ENCODE assay signal across 17 mouse cellular contexts in the genomic region with DNA sequence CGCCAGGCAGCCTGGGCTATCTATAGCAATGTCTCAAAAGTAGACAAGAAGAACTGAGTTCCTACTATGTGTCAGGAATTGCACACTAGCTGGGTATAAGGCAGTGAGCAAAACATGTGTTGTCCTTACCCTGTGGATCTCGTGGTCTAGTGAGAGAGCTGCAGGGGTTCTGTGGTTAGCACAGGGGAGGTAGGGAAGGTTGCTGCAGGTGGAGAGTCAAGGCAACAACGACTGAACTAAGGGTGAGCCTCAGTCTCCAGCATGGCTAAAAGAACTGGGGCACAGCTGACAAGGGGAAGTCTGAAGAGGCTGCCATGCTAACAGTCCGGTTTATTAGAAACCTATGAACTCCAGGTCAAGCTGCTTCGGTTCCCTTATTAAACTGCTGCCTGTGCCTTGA. TPM values are rescaled to one million over a fixed set of nuclear protein-coding genes. Genes with fewer than 3 reads are reported as not detected.
DNase-seq lines count a peak whose midpoint lies in the region; ATAC-seq and TF ChIP-seq lines count a peak whose summit lies in the region.
"Had no signal": no experiment of that assay in that cellular context is flagged by ENCODE, and none has a peak within 500 bp of the region (broad histone marks: within the 10 kb centered on the region; RNA-seq: fewer than 3 reads in every experiment).

No protein-coding gene starts in this region.

- H3K36me3 ChIP-seq in stomach, postnatal 0 days (ENCODE audit: control insufficient read depth, insufficient read depth, low read length) = no peaks in the 10 kb centered on the region
- H3K36me3 ChIP-seq: embryonic facial prominence, embryonic 13.5 days; hindbrain, embryonic 13.5 days; midbrain, embryonic 10.5 days; midbrain, embryonic 15.5 days; neural tube, embryonic 15.5 days had no signal

- no peak overlapping the region for H3K9ac ChIP-seq in stomach, postnatal 0 days (ENCODE audit: low read length)
- H3K9ac ChIP-seq: embryonic facial prominence, embryonic 13.5 days; hindbrain, embryonic 13.5 days; liver, embryonic 14.5 days; midbrain, embryonic 15.5 days; neural tube, embryonic 15.5 days had no signal

- no peak overlapping the region for H3K27ac ChIP-seq in stomach, postnatal 0 days (replicated peaks)
- H3K27ac ChIP-seq: embryonic facial prominence, embryonic 13.5 days; hindbrain, embryonic 13.5 days; liver, embryonic 14.5 days; macrophage; midbrain, embryonic 10.5 days; midbrain, embryonic 15.5 days; neural tube, embryonic 15.5 days had no signal

- 75% methylated on average over 5 of the region's 5 CpGs for WGBS in stomach, postnatal 0 days

- H3K4me3 ChIP-seq in stomach, postnatal 0 days (ENCODE audit: low read depth, low read length) = no peak overlapping the region
- H3K4me3 ChIP-seq: embryonic facial prominence, embryonic 13.5 days; erythroblast, embryonic 14.5 days; hindbrain, embryonic 13.5 days; midbrain, embryonic 10.5 days; midbrain, embryonic 15.5 days; neural tube, embryonic 15.5 days had no signal

- no peaks in the 10 kb centered on the region for H3K4me1 ChIP-seq in stomach, postnatal 0 days (replicated peaks; ENCODE audit: control insufficient read depth, insufficient read depth)
- H3K4me1 ChIP-seq: embryonic facial prominence, embryonic 13.5 days; hindbrain, embryonic 13.5 days; midbrain, embryonic 10.5 days; midbrain, embryonic 15.5 days; neural tube, embryonic 15.5 days had no signal

- no peak for TF ChIP-seq EP300 in stomach, postnatal 0 days (optimal IDR thresholded peaks at IDR 0.05)

- H3K9me3 ChIP-seq in stomach, postnatal 0 days (ENCODE audit: control insufficient read depth, low read length) = no peaks in the 10 kb centered on the region
- H3K9me3 ChIP-seq: embryonic facial prominence, embryonic 13.5 days; hindbrain, embryonic 13.5 days; midbrain, embryonic 10.5 days; midbrain, embryonic 15.5 days; neural tube, embryonic 15.5 days had no signal

- H3K27me3 ChIP-seq in stomach, postnatal 0 days (ENCODE audit: control insufficient read depth, insufficient read depth, low read length) = no peaks in the 10 kb centered on the region
- H3K27me3 ChIP-seq: embryonic facial prominence, embryonic 13.5 days; hindbrain, embryonic 13.5 days; midbrain, embryonic 15.5 days; neural tube, embryonic 15.5 days had no signal

- ATAC-seq in erythroblast, adult 5-6 weeks (replicated peaks; ENCODE audit: low FRiP score, poor library complexity, severe bottlenecking) = 0 out of 2 replicates have a peak, but pooled peaks have one; percentile 44
- ATAC-seq in stomach, postnatal 0 days (ENCODE audit: low FRiP score, low TSS enrichment) = no peak
- ATAC-seq: activated CD4-positive, CD25-positive, alpha-beta regulatory T cell, adult 4 months; forebrain, embryonic 16.5 days; midbrain, embryonic 15.5 days had no signal

- TF ChIP-seq CTCF in stomach, postnatal 0 days (IDR thresholded peaks at IDR 0.05; ENCODE audit: low read depth) = no peak

- DNase-seq in CD4-positive helper T cell, adult 2 months (ENCODE audit: low read depth, low spot score) = peak; percentile 15
- peak; percentile 17 to 31 for DNase-seq in thymus, adult 18-20 months
- DNase-seq in thymus, postnatal 25 days = peak; percentile 42
- no peak for DNase-seq in cerebellum, adult 9-10 months
- no peak for DNase-seq in stomach, postnatal 0 days (ENCODE audit: low spot score)
- no peak for DNase-seq in right cerebral cortex, postnatal 14 days

- no peak overlapping the region for H3K4me2 ChIP-seq in stomach, postnatal 0 days (replicated peaks; ENCODE audit: low read depth)
- H3K4me2 ChIP-seq: embryonic facial prominence, embryonic 13.5 days; hindbrain, embryonic 13.5 days; midbrain, embryonic 15.5 days; neural tube, embryonic 15.5 days had no signal

RNA-seq across cellular contexts. Expression of a gene that starts 16.5 kb away (rescaled TPM):
- total RNA-seq in erythroblast, adult 5-6 weeks (2015; ENCODE audit: low replicate concordance) = 9.2 and 12.9 TPM in 2 replicates
- total RNA-seq in erythroblast, adult 5-6 weeks (2017; ENCODE audit: low replicate concordance) = 8.2 and 8.5 TPM in 2 replicates
- polyA plus RNA-seq in stomach, postnatal 0 days (2015; fragmentation: Nextera tagmentation; extraction: Ambion mirVana) = 127 and 132 TPM in 2 replicates

Comparison
In these comparisons a context has a peak if more than half of its experiments do, and no peak if none do; other contexts are left out.
1. DNase-seq: peak in CD4-positive helper T cell, adult 2 months (single experiment), thymus, adult 18-20 months (2 of 2) and thymus, postnatal 25 days (single experiment); none in cerebellum, adult 9-10 months (single experiment), stomach, postnatal 0 days (single experiment) and right cerebral cortex, postnatal 14 days (single experiment).